Mouse (Mus musculus): ENCODE data around the gene Ublcp1.

GRCm38 (mm10) chr11:44514666-44515065, 44.4 kb upstream of the Ublcp1 start:
- no peak for TF ChIP-seq POLR2A (IDR thresholded peaks at IDR 0.05; ENCODE audit: borderline replicate concordance, low read depth, low read length)
- TF ChIP-seq CTCF (IDR thresholded peaks at IDR 0.05; ENCODE audit: low read depth, low read length): no peak

Data from bone marrow macrophage, adult 2 months (primary cell).